Mouse (Mus musculus): ENCODE measurements around the gene Akr1cl. TPM values are rescaled to one million over a fixed set of nuclear protein-coding genes. Genes with fewer than 3 reads are reported as not detected.

Gene Akr1cl
- polyA plus RNA-seq, 1 experiment from 2014 or later = 0.94 TPM

DNA sequence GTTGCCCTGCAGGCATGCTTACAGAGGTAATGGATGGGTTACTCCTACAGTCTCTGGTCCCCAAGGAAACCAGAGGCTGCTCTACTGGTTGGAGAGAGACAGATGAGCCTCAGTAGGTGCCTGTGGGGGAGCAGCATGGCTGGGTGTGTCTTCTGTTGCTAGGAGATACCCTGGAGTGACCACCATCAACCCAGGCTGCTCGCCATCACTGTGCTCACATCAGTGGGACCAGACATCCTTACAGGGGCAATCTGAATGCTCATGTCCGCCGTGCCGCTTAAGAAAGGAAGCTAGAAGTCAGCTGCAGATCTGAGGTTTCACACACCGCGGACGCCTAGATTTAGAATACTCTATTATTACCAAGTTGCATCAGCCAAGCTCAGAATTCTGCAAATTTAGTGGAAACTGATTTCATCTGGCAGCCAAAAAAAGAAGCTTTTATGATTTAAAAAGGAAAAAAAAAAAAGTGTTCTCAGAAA is 54.2 kb downstream of the Akr1cl start:
- H3K27me3 ChIP-seq (ENCODE audit: insufficient read depth, poor library complexity, severe bottlenecking) = no peaks in the 10 kb centered on the region
- no peak overlapping the region for H3K27ac ChIP-seq
- H3K36me3 ChIP-seq = no peaks in the 10 kb centered on the region
- 83% methylated on average over 7 of the region's 7 CpGs for WGBS
- H3K4me1 ChIP-seq = no peaks in the 10 kb centered on the region
- no peak for DNase-seq (ENCODE audit: low spot score)
- H3K4me3 ChIP-seq = no peak overlapping the region
- H3K9me3 ChIP-seq = no peaks in the 10 kb centered on the region

DNA sequence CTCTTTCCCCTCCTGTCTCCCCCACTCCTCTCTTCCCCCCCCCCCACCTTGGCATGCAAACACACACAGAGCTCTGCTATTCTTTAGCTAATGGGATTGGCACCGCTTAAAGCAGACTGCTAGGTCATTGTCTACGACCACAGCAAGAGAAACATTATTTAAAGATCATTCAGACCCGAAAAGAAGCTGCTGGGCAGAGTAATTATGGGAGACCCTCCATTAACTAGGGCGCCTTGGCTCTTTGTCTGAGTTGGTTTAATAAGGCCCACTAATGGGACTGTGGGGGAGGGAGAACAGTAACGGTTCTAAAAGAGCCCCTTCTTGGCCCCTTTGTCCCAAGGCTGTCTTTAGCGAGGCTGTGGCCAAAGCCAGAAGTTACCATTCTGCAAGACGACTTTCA is 57.2 kb downstream of the Akr1cl start:
- WGBS = 57% methylated on average over 7 of the region's 7 CpGs
- H3K27ac ChIP-seq = no peak overlapping the region
- no peak for DNase-seq (ENCODE audit: low spot score)

DNA sequence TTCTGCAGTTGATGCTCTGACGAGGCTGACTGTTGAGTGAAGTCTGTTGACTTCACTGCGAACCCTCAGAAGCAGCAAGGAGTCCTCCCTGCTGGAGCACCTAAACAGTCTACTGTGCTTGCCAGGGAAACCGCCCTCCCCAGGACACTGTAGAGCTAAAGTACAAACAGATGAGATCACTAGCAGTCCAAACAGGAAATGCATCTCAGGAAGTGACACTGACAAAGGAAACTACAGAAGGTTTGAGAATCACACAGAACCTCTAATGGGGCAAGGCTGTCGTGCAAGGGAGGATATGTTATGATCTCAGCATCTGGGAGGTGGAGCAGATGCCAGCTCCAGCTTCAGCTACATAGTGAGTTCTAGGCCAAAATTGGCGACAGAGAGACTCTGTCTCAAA is 61.9 kb downstream of the Akr1cl start:
- Histone ChIP-seq H3K36me3 (no peaks in the 10 kb centered on the region), H3K4me3 (no peak overlapping the region), H3K4me1 (no peaks in the 10 kb centered on the region), H3K9me3 (no peaks in the 10 kb centered on the region), H3K27me3 (ENCODE audit: insufficient read depth, poor library complexity, severe bottlenecking) (no peaks in the 10 kb centered on the region), H3K27ac (no peak overlapping the region)
- 67% methylated on average over 5 of the region's 5 CpGs for WGBS
- DNase-seq (ENCODE audit: low spot score) = no peak

More for the DNA sequence above, 57.2 kb downstream of the Akr1cl start:
- Histone ChIP-seq H3K36me3 (no peaks in the 10 kb centered on the region), H3K9me3 (no peaks in the 10 kb centered on the region), H3K4me3 (no peak overlapping the region), H3K4me1 (no peaks in the 10 kb centered on the region), H3K27me3 (ENCODE audit: insufficient read depth, poor library complexity, severe bottlenecking) (no peaks in the 10 kb centered on the region)

Other genes with a start within 250 kb of the Akr1cl start
- gene Plekhm3, start 75.9 kb downstream of the Akr1cl start, polyA plus RNA-seq (2016; fragmentation: Nextera tagmentation; extraction: Ambion mirVana) = 9.3 TPM in 2 replicates
- not detected in 2 replicates for gene Cryge, start 18.4 kb upstream of the Akr1cl start, polyA plus RNA-seq (2016; fragmentation: Nextera tagmentation; extraction: Ambion mirVana)
- not detected in 2 replicates for gene Crygd, start 30.7 kb upstream of the Akr1cl start, polyA plus RNA-seq (2016; fragmentation: Nextera tagmentation; extraction: Ambion mirVana)
- gene Crygc, start 40.9 kb upstream of the Akr1cl start, polyA plus RNA-seq (2016; fragmentation: Nextera tagmentation; extraction: Ambion mirVana) = not detected in 2 replicates
- gene Crygb, start 49.5 kb upstream of the Akr1cl start, polyA plus RNA-seq (2016; fragmentation: Nextera tagmentation; extraction: Ambion mirVana) = 0.37 TPM in 1 of 2 replicates, not detected in the other
- not detected in 2 replicates for gene Cryga, start 70.6 kb upstream of the Akr1cl start, polyA plus RNA-seq (2016; fragmentation: Nextera tagmentation; extraction: Ambion mirVana)
- not detected in 2 replicates for gene Gm28845, start 86.8 kb upstream of the Akr1cl start, polyA plus RNA-seq (2016; fragmentation: Nextera tagmentation; extraction: Ambion mirVana)
- gene D630023F18Rik, start 90.5 kb upstream of the Akr1cl start, polyA plus RNA-seq (2016; fragmentation: Nextera tagmentation; extraction: Ambion mirVana) = 0.12 and 0.31 TPM in 2 replicates
- gene Idh1, start 153.7 kb upstream of the Akr1cl start, polyA plus RNA-seq (2016; fragmentation: Nextera tagmentation; extraction: Ambion mirVana) = 92.2 and 111 TPM in 2 replicates
- gene Pikfyve, start 153.9 kb upstream of the Akr1cl start, polyA plus RNA-seq (2016; fragmentation: Nextera tagmentation; extraction: Ambion mirVana) = 8.4 and 9.5 TPM in 2 replicates
- gene Pth2r, start 249.3 kb upstream of the Akr1cl start, polyA plus RNA-seq (2016; fragmentation: Nextera tagmentation; extraction: Ambion mirVana) = 0.10 TPM in 1 of 2 replicates, not detected in the other

All from heart, embryonic 10.5 days (tissue).